Mouse (Mus musculus): ENCODE measurements at regions not wholly inside any gene's neighbourhood (a gene's known extent, or its start where the extent isn't known, plus 50 kb on each side); places are given as distances from the start of the nearest gene placed in this dataset.

- 0 out of 2 replicates have a peak overlapping the region, but pooled peaks have one; percentile 6 for H3K27ac ChIP-seq
- WGBS: 32% methylated on average over 10 of the region's 10 CpGs
Observed at GRCm38 (mm10) chr15:26953818-26954385, 58.5 kb upstream of the Fbxl7 start.

DNA sequence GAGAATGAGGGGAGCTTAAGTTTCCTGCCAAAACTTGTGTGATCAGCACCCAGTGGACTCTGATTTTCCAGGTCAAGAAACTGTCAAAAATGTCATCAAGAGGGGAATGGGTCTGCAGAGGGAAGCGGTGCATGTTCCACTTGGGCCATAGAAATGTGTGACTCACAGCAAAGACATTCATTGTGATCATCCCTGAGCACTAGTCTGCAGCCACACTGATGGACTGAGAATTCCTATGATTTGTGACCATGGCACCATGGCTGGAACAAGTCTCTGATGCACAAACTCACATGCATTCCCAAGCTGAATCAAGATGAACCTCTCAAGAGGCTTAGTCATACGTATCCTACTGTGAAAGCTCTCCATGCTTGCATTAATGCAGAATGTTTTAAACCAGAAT, 63.6 kb upstream of the Fbxl7 start:
- H3K27me3 ChIP-seq: no peaks in the 10 kb centered on the region
- WGBS: 79% methylated on average over 2 of the region's 2 CpGs
- H3K27ac ChIP-seq: no peak overlapping the region
- no peaks in the 10 kb centered on the region for H3K9me3 ChIP-seq
- no peak overlapping the region for H3K9ac ChIP-seq
- no peak overlapping the region for H3K4me3 ChIP-seq
- H3K4me1 ChIP-seq: peaks cover 5% of the 10 kb centered on the region; the same call in 1 of the 2 replicates
- ATAC-seq (ENCODE audit: borderline replicate concordance, extremely low read depth, low FRiP score, low TSS enrichment): no peak
- H3K4me2 ChIP-seq: no peak overlapping the region
- H3K36me3 ChIP-seq: no peaks in the 10 kb centered on the region

More at GRCm38 (mm10) chr15:26953818-26954385, 58.5 kb upstream of the Fbxl7 start:
- no peaks in the 10 kb centered on the region for H3K36me3 ChIP-seq
- no peak overlapping the region for H3K9ac ChIP-seq
- no peak overlapping the region for H3K4me3 ChIP-seq
- H3K9me3 ChIP-seq: no peaks in the 10 kb centered on the region
- no peak overlapping the region for H3K4me2 ChIP-seq
- no peak for ATAC-seq (ENCODE audit: borderline replicate concordance, extremely low read depth, low FRiP score, low TSS enrichment)
- no peaks in the 10 kb centered on the region for H3K27me3 ChIP-seq
- peaks cover 9% of the 10 kb centered on the region; the same call in 1 of the 2 replicates for H3K4me1 ChIP-seq

- Histone ChIP-seq H3K27me3 (no peaks in the 10 kb centered on the region), H3K9me3 (no peaks in the 10 kb centered on the region), H3K4me3 (no peak overlapping the region), H3K36me3 (no peaks in the 10 kb centered on the region), H3K27ac (no peak overlapping the region), H3K9ac (no peak overlapping the region), H3K4me1 (no peaks in the 10 kb centered on the region), H3K4me2 (no peak overlapping the region)
- no peak for ATAC-seq (ENCODE audit: borderline replicate concordance, extremely low read depth, low FRiP score, low TSS enrichment)
- 56% methylated on average over 5 of the region's 5 CpGs for WGBS
Observed at GRCm38 (mm10) chr15:26968392-26969025, 73.1 kb upstream of the Fbxl7 start.

- Histone ChIP-seq H3K4me1 (no peaks in the 10 kb centered on the region), H3K27ac (no peak overlapping the region), H3K27me3 (no peaks in the 10 kb centered on the region), H3K9ac (no peak overlapping the region), H3K36me3 (no peaks in the 10 kb centered on the region), H3K4me3 (no peak overlapping the region), H3K9me3 (no peaks in the 10 kb centered on the region), H3K4me2 (no peak overlapping the region)
- ATAC-seq (ENCODE audit: borderline replicate concordance, extremely low read depth, low FRiP score, low TSS enrichment): no peak
- 90% methylated on average over 1 of the region's 1 CpGs for WGBS
Observed at GRCm38 (mm10) chr15:26970770-26971169, 75.4 kb upstream of the Fbxl7 start.

DNA sequence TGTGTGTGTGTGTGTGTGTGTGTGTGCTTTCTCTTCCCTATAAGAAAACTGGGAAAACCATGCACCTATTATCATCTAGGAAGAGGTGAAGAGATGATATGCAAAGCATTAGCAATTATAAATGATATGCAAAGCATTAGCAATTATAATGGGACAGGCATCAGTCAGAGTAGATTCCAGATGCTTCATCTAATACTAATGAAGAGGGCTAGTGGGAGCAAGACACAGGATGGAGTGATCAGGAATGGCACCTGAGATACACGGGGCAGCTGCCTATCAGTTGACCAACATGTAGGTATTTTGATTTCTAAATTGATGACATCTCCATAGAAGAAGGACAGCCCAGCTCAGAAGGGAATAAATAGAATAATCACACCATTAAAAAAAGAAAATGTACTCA, 97.7 kb upstream of the Fbxl7 start:
- H3K4me3 ChIP-seq: no peak overlapping the region
- H3K9ac ChIP-seq: no peak overlapping the region
- no peaks in the 10 kb centered on the region for H3K27me3 ChIP-seq
- H3K9me3 ChIP-seq: no peaks in the 10 kb centered on the region
- H3K4me2 ChIP-seq: no peak overlapping the region
- no peak for ATAC-seq (ENCODE audit: borderline replicate concordance, extremely low read depth, low FRiP score, low TSS enrichment)
- H3K36me3 ChIP-seq: no peaks in the 10 kb centered on the region
- no peak overlapping the region for H3K27ac ChIP-seq
- WGBS: 65% methylated on average over 1 of the region's 1 CpGs
- H3K4me1 ChIP-seq: no peaks in the 10 kb centered on the region

GRCm38 (mm10) chr15:27009069-27009468, 113.7 kb upstream of the Fbxl7 start:
- Histone ChIP-seq H3K9me3 (no peaks in the 10 kb centered on the region), H3K27ac (no peak overlapping the region), H3K36me3 (no peaks in the 10 kb centered on the region), H3K4me3 (no peak overlapping the region), H3K27me3 (no peaks in the 10 kb centered on the region), H3K9ac (no peak overlapping the region), H3K4me1 (no peaks in the 10 kb centered on the region), H3K4me2 (no peak overlapping the region)
- WGBS: 28% methylated on average over 4 of the region's 4 CpGs
- ATAC-seq (ENCODE audit: borderline replicate concordance, extremely low read depth, low FRiP score, low TSS enrichment): no peak

DNA sequence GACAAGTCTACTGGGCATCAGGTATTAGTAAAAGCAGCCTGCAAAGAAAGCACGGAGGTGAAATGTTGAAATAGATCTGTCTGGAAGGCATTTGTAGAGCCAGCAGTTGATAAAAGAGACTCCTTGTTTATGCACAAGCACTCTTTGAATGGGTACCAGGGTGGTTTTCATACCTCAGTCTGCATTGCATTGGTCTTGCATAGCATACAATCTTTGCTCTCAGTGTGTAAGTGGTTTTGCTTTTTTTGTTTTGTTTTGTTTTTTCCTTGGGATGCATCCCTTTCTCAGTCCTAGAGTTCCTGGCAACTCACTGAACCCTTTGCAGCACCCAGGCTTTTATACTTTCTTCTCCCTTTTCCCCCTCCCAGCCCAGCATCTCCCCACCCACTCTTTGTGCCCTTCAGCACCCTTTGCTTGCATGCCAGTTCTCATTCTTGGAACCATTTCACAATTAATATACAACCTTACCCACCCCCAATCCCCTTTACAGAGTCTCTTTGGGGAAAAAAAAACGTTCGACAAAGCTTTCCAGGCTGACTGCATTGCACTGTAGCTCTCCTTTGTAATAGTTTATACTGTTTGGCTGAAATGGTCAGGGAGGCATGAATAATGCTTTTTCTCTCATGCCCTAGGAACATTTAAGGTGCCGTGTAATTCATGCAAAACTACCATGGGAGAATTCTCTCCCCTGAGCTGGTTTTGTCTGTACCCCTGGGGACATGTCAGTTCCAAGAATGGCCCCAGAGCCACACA, 118.7 kb upstream of the Fbxl7 start:
- ATAC-seq (ENCODE audit: borderline replicate concordance, extremely low read depth, low FRiP score, low TSS enrichment): no peak

DNA sequence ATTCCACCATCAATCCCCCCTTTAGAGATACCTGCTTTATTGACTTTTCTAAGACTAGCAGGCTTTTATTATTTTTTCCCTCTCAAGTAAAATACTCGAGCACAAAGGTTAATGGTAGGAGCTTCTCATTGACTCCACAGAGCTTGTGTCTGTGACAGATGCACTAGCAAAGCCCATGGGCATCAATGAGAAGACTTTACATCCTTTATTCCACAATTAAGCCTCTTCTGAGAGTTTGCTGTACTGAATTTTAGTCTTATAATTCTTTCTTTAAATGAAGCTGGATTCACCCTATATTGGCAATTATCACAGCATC, 119.2 kb upstream of the Fbxl7 start:
- Histone ChIP-seq H3K9me3 (no peaks in the 10 kb centered on the region), H3K27ac (no peak overlapping the region), H3K9ac (no peak overlapping the region), H3K27me3 (no peaks in the 10 kb centered on the region), H3K4me3 (no peak overlapping the region), H3K4me1 (no peaks in the 10 kb centered on the region), H3K36me3 (no peaks in the 10 kb centered on the region), H3K4me2 (no peak overlapping the region)
- no peak for ATAC-seq (ENCODE audit: borderline replicate concordance, extremely low read depth, low FRiP score, low TSS enrichment)
- 48% methylated on average over 1 of the region's 1 CpGs for WGBS

More for the DNA sequence above, 118.7 kb upstream of the Fbxl7 start:
- H3K27me3 ChIP-seq: no peaks in the 10 kb centered on the region
- H3K4me3 ChIP-seq: no peak overlapping the region
- H3K36me3 ChIP-seq: no peaks in the 10 kb centered on the region
- no peak overlapping the region for H3K9ac ChIP-seq
- H3K27ac ChIP-seq: no peak overlapping the region
- whole genome bisulfite sequencing: 48% methylated on average over 4 of the region's 4 CpGs
- H3K4me2 ChIP-seq: no peak overlapping the region
- no peaks in the 10 kb centered on the region for H3K4me1 ChIP-seq
- H3K9me3 ChIP-seq: no peaks in the 10 kb centered on the region

DNA sequence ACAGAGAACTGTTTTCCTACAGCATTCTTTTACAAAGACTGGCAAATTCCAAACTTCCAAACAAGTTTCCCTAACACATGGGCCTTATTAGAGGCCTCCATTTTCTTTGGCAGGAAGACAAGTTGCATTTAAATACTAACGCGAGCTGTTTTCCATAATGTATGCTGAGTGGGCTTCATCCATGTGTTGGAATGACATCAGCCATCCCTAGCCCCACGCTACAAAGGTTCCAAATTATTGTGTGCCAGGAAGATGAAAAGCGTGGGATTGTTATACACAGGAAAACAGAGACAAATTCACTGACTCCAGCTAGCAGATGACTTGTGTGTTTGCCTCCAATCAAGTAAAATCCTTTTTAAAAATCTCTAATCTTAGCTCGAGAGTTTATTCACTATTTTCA, 125.1 kb upstream of the Fbxl7 start:
- Histone ChIP-seq H3K9ac (no peak overlapping the region), H3K4me2 (no peak overlapping the region), H3K27me3 (no peaks in the 10 kb centered on the region), H3K36me3 (no peaks in the 10 kb centered on the region), H3K4me1 (no peaks in the 10 kb centered on the region), H3K4me3 (no peak overlapping the region), H3K27ac (no peak overlapping the region), H3K9me3 (no peaks in the 10 kb centered on the region)
- 61% methylated on average over 5 of the region's 5 CpGs for WGBS
- no peak for ATAC-seq (ENCODE audit: borderline replicate concordance, extremely low read depth, low FRiP score, low TSS enrichment)

GRCm38 (mm10) chr15:27033261-27033660, 137.9 kb upstream of the Fbxl7 start:
- 76% methylated on average over 2 of the region's 2 CpGs for WGBS
- Histone ChIP-seq H3K36me3 (no peaks in the 10 kb centered on the region), H3K27ac (no peak overlapping the region), H3K4me1 (no peaks in the 10 kb centered on the region), H3K9ac (no peak overlapping the region), H3K4me3 (no peak overlapping the region), H3K9me3 (no peaks in the 10 kb centered on the region), H3K27me3 (no peaks in the 10 kb centered on the region), H3K4me2 (no peak overlapping the region)
- no peak for ATAC-seq (ENCODE audit: borderline replicate concordance, extremely low read depth, low FRiP score, low TSS enrichment)

DNA sequence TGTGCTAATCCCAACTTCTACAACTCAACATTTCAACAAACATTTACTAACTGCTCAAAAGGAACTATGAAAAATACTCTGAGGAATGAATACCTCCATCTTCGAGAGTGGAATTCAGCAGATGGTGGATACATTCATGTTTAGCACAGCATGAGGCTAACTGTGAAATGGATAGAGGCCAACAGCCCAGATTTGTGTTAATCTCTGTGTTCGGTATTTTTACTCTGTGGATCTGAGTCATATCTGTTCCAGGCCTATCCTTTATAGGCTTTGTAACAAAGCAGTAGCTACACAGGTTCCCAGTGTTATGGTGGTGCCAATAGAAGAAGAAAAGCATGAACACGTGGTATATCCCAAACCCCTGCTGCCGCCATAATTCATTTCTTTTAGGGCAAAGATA, 148.4 kb upstream of the Fbxl7 start:
- Histone ChIP-seq H3K9me3 (no peaks in the 10 kb centered on the region), H3K9ac (no peak overlapping the region), H3K36me3 (no peaks in the 10 kb centered on the region), H3K4me1 (no peaks in the 10 kb centered on the region), H3K27me3 (no peaks in the 10 kb centered on the region), H3K27ac (no peak overlapping the region), H3K4me2 (no peak overlapping the region), H3K4me3 (no peak overlapping the region)
- 73% methylated on average over 4 of the region's 4 CpGs for WGBS
- ATAC-seq (ENCODE audit: borderline replicate concordance, extremely low read depth, low FRiP score, low TSS enrichment): no peak

DNA sequence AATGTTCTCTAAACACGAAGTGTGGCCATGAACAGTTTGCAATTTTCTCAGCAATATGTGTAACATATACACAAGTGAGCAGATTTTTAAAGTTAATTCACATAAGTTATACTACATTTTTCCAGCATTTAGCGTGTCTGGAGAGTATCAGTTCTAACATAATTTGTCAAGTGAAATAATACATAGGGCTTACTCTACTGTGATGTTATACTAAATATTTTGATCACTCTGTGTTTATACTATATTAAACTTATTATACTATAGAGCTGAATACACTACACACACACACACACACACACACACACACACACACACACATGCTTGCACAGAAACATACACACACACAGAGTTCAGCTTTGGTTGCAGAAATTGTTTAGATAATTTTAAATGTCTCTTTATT, 155.3 kb upstream of the Fbxl7 start:
- Histone ChIP-seq H3K4me2 (no peak overlapping the region), H3K36me3 (no peaks in the 10 kb centered on the region), H3K9me3 (no peaks in the 10 kb centered on the region), H3K9ac (no peak overlapping the region), H3K27ac (no peak overlapping the region), H3K4me3 (no peak overlapping the region), H3K27me3 (no peaks in the 10 kb centered on the region), H3K4me1 (no peaks in the 10 kb centered on the region)
- 42% methylated on average over 2 of the region's 2 CpGs for WGBS
- no peak for ATAC-seq (ENCODE audit: borderline replicate concordance, extremely low read depth, low FRiP score, low TSS enrichment)
